Mouse (Mus musculus) lung, postnatal 10 days (tissue): ENCODE data around the gene Atp5c1.

Experiments
- DNase-seq: peaks from one replicate; pipeline ENCODE4 v3.0.0; 2021

The Atp5c1 gene

GRCm38 (mm10) chr2:10080310-10081010 lies at the start of gene Atp5c1, which contains the start of gene Kin:
Gene Atp5c1 (minus strand): TSS chr2:10080510.
Gene Kin (plus strand): TSS chr2:10080593.
- DNase-seq: peak; percentile 99

GRCm38 (mm10) chr2:10128571-10128970 lies 48.3 kb upstream of the Atp5c1 start:
- DNase-seq: no peak

GRCm38 (mm10) chr2:10127471-10127870 lies 47.2 kb upstream of the Atp5c1 start:
- DNase-seq: no peak

- no peak for DNase-seq
Observed at GRCm38 (mm10) chr2:10126122-10126521, 45.8 kb upstream of the Atp5c1 start.

GRCm38 (mm10) chr2:10121826-10122225 lies 41.5 kb upstream of the Atp5c1 start:
- DNase-seq: no peak

- DNase-seq: no peak
Observed at GRCm38 (mm10) chr2:10119276-10119675, 39.0 kb upstream of the Atp5c1 start.

GRCm38 (mm10) chr2:10118751-10119150 lies 38.4 kb upstream of the Atp5c1 start:
- no peak for DNase-seq

- no peak for DNase-seq
Observed at GRCm38 (mm10) chr2:10108535-10109189, 28.4 kb upstream of the Atp5c1 start.

GRCm38 (mm10) chr2:10101180-10101579 lies 20.9 kb upstream of the Atp5c1 start:
- DNase-seq: peak; percentile 44

GRCm38 (mm10) chr2:10100471-10100870 lies 20.2 kb upstream of the Atp5c1 start:
- DNase-seq: no peak

GRCm38 (mm10) chr2:10098598-10099215 lies 18.4 kb upstream of the Atp5c1 start:
- DNase-seq: peak; percentile 51

- DNase-seq: no peak
Observed at GRCm38 (mm10) chr2:10094327-10095100, 14.2 kb upstream of the Atp5c1 start.

GRCm38 (mm10) chr2:10087256-10087850 lies 7.0 kb upstream of the Atp5c1 start:
- DNase-seq: no peak

- DNase-seq: no peak
Observed at GRCm38 (mm10) chr2:10082737-10083136, 2.4 kb upstream of the Atp5c1 start.

GRCm38 (mm10) chr2:10081453-10082080 lies 1.3 kb upstream of the Atp5c1 start:
- DNase-seq: no peak

GRCm38 (mm10) chr2:10079745-10080309 lies 483 bp downstream of the Atp5c1 start:
- DNase-seq: no peak

- DNase-seq: no peak
Observed at GRCm38 (mm10) chr2:10076675-10077074, 3.6 kb downstream of the Atp5c1 start.

GRCm38 (mm10) chr2:10074470-10074869 lies 5.8 kb downstream of the Atp5c1 start:
- no peak for DNase-seq

GRCm38 (mm10) chr2:10071751-10072150 lies 8.6 kb downstream of the Atp5c1 start:
- no peak for DNase-seq

GRCm38 (mm10) chr2:10058836-10059235 lies 21.5 kb downstream of the Atp5c1 start:
- DNase-seq: no peak

GRCm38 (mm10) chr2:10051996-10052395 lies 28.3 kb downstream of the Atp5c1 start:
- no peak for DNase-seq

GRCm38 (mm10) chr2:10050878-10051277 lies 29.4 kb downstream of the Atp5c1 start:
- no peak for DNase-seq
